Mouse (Mus musculus) megakaryocyte-erythroid progenitor cell, adult 5-6 weeks (primary cell): Measurements from ENCODE around the gene Dock8. TPM values are rescaled to one million over a fixed set of nuclear protein-coding genes. Genes with fewer than 3 reads are reported as not detected.

Experiments
- ATAC-seq: replicated peaks from 2 replicates; pipeline ENCODE4 v1.8.0; 2016; ENCODE audit warnings: mild to moderate bottlenecking, inconsistent platforms; ENCODE audit not compliant: severe bottlenecking, poor library complexity, low FRiP score, low TSS enrichment
- total RNA-seq, 2 experiments: library from RNA; stranded (forward) in 1 of 2; stranded (reverse) in 1 of 2; fragments of 200-1000, 215-1000 nt in 1 of 2; fragments of >200 nt in 1 of 2; fragmentation: Nextera tagmentation in 1 of 2; gene quantifications; 2 replicates each; pipeline ENCODE4 v1.2.3; 2014 to 2017

The Dock8 gene
- total RNA-seq, 2 experiments from 2014 or later = 21.8 to 36.4 TPM

GRCm38 (mm10) chr19:25155709-25156108 lies 156.4 kb downstream of the Dock8 start:
- ATAC-seq = no peak

GRCm38 (mm10) chr19:25162270-25162669 lies 162.9 kb downstream of the Dock8 start:
- no peak for ATAC-seq

GRCm38 (mm10) chr19:25163426-25163825 lies 164.1 kb downstream of the Dock8 start:
- no peak for ATAC-seq

- no peak for ATAC-seq
Measured at GRCm38 (mm10) chr19:25166412-25166811, 167.1 kb downstream of the Dock8 start.

GRCm38 (mm10) chr19:25171395-25171794 lies 172.1 kb downstream of the Dock8 start:
- ATAC-seq = no peak

GRCm38 (mm10) chr19:25176746-25177145 lies 177.4 kb downstream of the Dock8 start:
- no peak for ATAC-seq

- ATAC-seq = no peak
Measured at GRCm38 (mm10) chr19:25180024-25180423, 180.7 kb downstream of the Dock8 start.

GRCm38 (mm10) chr19:25180547-25180946 lies 181.2 kb downstream of the Dock8 start:
- no peak for ATAC-seq

- no peak for ATAC-seq
Measured at GRCm38 (mm10) chr19:25184076-25184475, 184.7 kb downstream of the Dock8 start.

GRCm38 (mm10) chr19:25186316-25186715 lies 187.0 kb downstream of the Dock8 start:
- ATAC-seq = no peak

GRCm38 (mm10) chr19:25187681-25188080 lies 188.3 kb downstream of the Dock8 start:
- ATAC-seq = no peak

GRCm38 (mm10) chr19:25193751-25194150 lies 194.4 kb downstream of the Dock8 start:
- ATAC-seq = no peak

GRCm38 (mm10) chr19:25200081-25200860 lies 200.9 kb downstream of the Dock8 start:
- no peak for ATAC-seq

GRCm38 (mm10) chr19:25203077-25203476 lies 203.7 kb downstream of the Dock8 start:
- no peak for ATAC-seq

- ATAC-seq = no peak
Measured at GRCm38 (mm10) chr19:25206969-25207368, 207.6 kb downstream of the Dock8 start.

GRCm38 (mm10) chr19:25207731-25208361 lies 208.5 kb downstream of the Dock8 start:
- no peak for ATAC-seq

GRCm38 (mm10) chr19:25208596-25209110 lies 209.3 kb downstream of the Dock8 start:
- ATAC-seq = no peak

GRCm38 (mm10) chr19:25220611-25221010 lies 221.3 kb downstream of the Dock8 start:
- ATAC-seq = no peak

- ATAC-seq = no peak
Measured at GRCm38 (mm10) chr19:25221964-25222640, 222.8 kb downstream of the Dock8 start.
